Mouse (Mus musculus): Measurements from ENCODE around the gene 4931406C07Rik. TPM values are rescaled to one million over a fixed set of nuclear protein-coding genes. Genes with fewer than 3 reads are reported as not detected.

The 4931406C07Rik gene
- polyA plus RNA-seq, 1 experiment, result 26.6 TPM

- Histone ChIP-seq H3K27ac (ENCODE audit: insufficient read depth, low read length) (peak overlapping the region; percentile 28; the same call in 1 of the 2 replicates), H3K4me1 (ENCODE audit: control insufficient read depth, insufficient read depth, low read length) (no peaks in the 10 kb centered on the region), H3K9me3 (replicated peaks; ENCODE audit: control insufficient read depth, insufficient read depth, low read length, poor library complexity, severe bottlenecking) (no peaks in the 10 kb centered on the region), H3K9ac (ENCODE audit: low read depth, poor library complexity, severe bottlenecking) (no peak overlapping the region), H3K4me3 (ENCODE audit: low read depth, low read length) (no peak overlapping the region), H3K27me3 (ENCODE audit: control insufficient read depth, insufficient read depth, low read length, poor library complexity, severe bottlenecking) (no peaks in the 10 kb centered on the region), H3K36me3 (ENCODE audit: control insufficient read depth, insufficient read depth, low read length, poor library complexity, severe bottlenecking) (peaks cover 67% of the 10 kb centered on the region)
- TF ChIP-seq EP300 (IDR thresholded peaks at IDR 0.05; ENCODE audit: insufficient read depth, low read depth, low read length) (no peak), CTCF (IDR thresholded peaks at IDR 0.05; ENCODE audit: low read depth, low read length) (no peak), POLR2A (IDR thresholded peaks at IDR 0.05; ENCODE audit: insufficient read depth, low read length) (no peak)
Observed at GRCm38 (mm10) chr9:15314619-15315018, 8.4 kb upstream of the 4931406C07Rik start.

GRCm38 (mm10) chr9:15313633-15314032, 7.4 kb upstream of the 4931406C07Rik start:
- Histone ChIP-seq H3K9ac (ENCODE audit: low read depth, poor library complexity, severe bottlenecking) (no peak overlapping the region), H3K4me3 (ENCODE audit: low read depth, low read length) (no peak overlapping the region), H3K27me3 (ENCODE audit: control insufficient read depth, insufficient read depth, low read length, poor library complexity, severe bottlenecking) (no peaks in the 10 kb centered on the region), H3K4me1 (ENCODE audit: control insufficient read depth, insufficient read depth, low read length) (no peaks in the 10 kb centered on the region), H3K27ac (ENCODE audit: insufficient read depth, low read length) (no peak overlapping the region), H3K9me3 (replicated peaks; ENCODE audit: control insufficient read depth, insufficient read depth, low read length, poor library complexity, severe bottlenecking) (no peaks in the 10 kb centered on the region), H3K36me3 (ENCODE audit: control insufficient read depth, insufficient read depth, low read length, poor library complexity, severe bottlenecking) (peaks cover 77% of the 10 kb centered on the region)
- TF ChIP-seq POLR2A (IDR thresholded peaks at IDR 0.05; ENCODE audit: insufficient read depth, low read length) (no peak), CTCF (IDR thresholded peaks at IDR 0.05; ENCODE audit: low read depth, low read length) (no peak), EP300 (IDR thresholded peaks at IDR 0.05; ENCODE audit: insufficient read depth, low read depth, low read length) (no peak)

- H3K27ac ChIP-seq (ENCODE audit: insufficient read depth, low read length), result no peak overlapping the region; the same call in 1 of the 2 replicates
- H3K9ac ChIP-seq (ENCODE audit: low read depth, poor library complexity, severe bottlenecking), result no peak overlapping the region
- peaks cover 88% of the 10 kb centered on the region for H3K36me3 ChIP-seq (ENCODE audit: control insufficient read depth, insufficient read depth, low read length, poor library complexity, severe bottlenecking)
- H3K4me1 ChIP-seq (ENCODE audit: control insufficient read depth, insufficient read depth, low read length), result no peaks in the 10 kb centered on the region
- no peak overlapping the region for H3K4me3 ChIP-seq (ENCODE audit: low read depth, low read length)
- no peaks in the 10 kb centered on the region for H3K27me3 ChIP-seq (ENCODE audit: control insufficient read depth, insufficient read depth, low read length, poor library complexity, severe bottlenecking)
- no peak for TF ChIP-seq CTCF (IDR thresholded peaks at IDR 0.05; ENCODE audit: low read depth, low read length)
- TF ChIP-seq POLR2A (IDR thresholded peaks at IDR 0.05; ENCODE audit: insufficient read depth, low read length), result no peak
- TF ChIP-seq EP300 (IDR thresholded peaks at IDR 0.05; ENCODE audit: insufficient read depth, low read depth, low read length), result no peak
- no peaks in the 10 kb centered on the region for H3K9me3 ChIP-seq (replicated peaks; ENCODE audit: control insufficient read depth, insufficient read depth, low read length, poor library complexity, severe bottlenecking)
Observed at GRCm38 (mm10) chr9:15312054-15312735, 5.9 kb upstream of the 4931406C07Rik start.

GRCm38 (mm10) chr9:15310179-15310578, 3.9 kb upstream of the 4931406C07Rik start:
- Histone ChIP-seq H3K9me3 (replicated peaks; ENCODE audit: control insufficient read depth, insufficient read depth, low read length, poor library complexity, severe bottlenecking) (no peaks in the 10 kb centered on the region), H3K27me3 (ENCODE audit: control insufficient read depth, insufficient read depth, low read length, poor library complexity, severe bottlenecking) (no peaks in the 10 kb centered on the region), H3K9ac (ENCODE audit: low read depth, poor library complexity, severe bottlenecking) (no peak overlapping the region), H3K4me3 (ENCODE audit: low read depth, low read length) (no peak overlapping the region), H3K36me3 (ENCODE audit: control insufficient read depth, insufficient read depth, low read length, poor library complexity, severe bottlenecking) (peaks cover 82% of the 10 kb centered on the region), H3K27ac (ENCODE audit: insufficient read depth, low read length) (no peak overlapping the region), H3K4me1 (ENCODE audit: control insufficient read depth, insufficient read depth, low read length) (no peaks in the 10 kb centered on the region)
- TF ChIP-seq POLR2A (IDR thresholded peaks at IDR 0.05; ENCODE audit: insufficient read depth, low read length), result no peak

- TF ChIP-seq CTCF (IDR thresholded peaks at IDR 0.05; ENCODE audit: low read depth, low read length) (no peak), POLR2A (IDR thresholded peaks at IDR 0.05; ENCODE audit: insufficient read depth, low read length) (no peak), EP300 (IDR thresholded peaks at IDR 0.05; ENCODE audit: insufficient read depth, low read depth, low read length) (no peak)
- H3K27me3 ChIP-seq (ENCODE audit: control insufficient read depth, insufficient read depth, low read length, poor library complexity, severe bottlenecking), result no peaks in the 10 kb centered on the region
- H3K9ac ChIP-seq (ENCODE audit: low read depth, poor library complexity, severe bottlenecking), result peak overlapping the region; percentile 77
- no peaks in the 10 kb centered on the region for H3K9me3 ChIP-seq (replicated peaks; ENCODE audit: control insufficient read depth, insufficient read depth, low read length, poor library complexity, severe bottlenecking)
- H3K27ac ChIP-seq (ENCODE audit: insufficient read depth, low read length), result no peak overlapping the region
- no peak overlapping the region for H3K4me3 ChIP-seq (ENCODE audit: low read depth, low read length)
- H3K4me1 ChIP-seq (ENCODE audit: control insufficient read depth, insufficient read depth, low read length), result no peaks in the 10 kb centered on the region
- peaks cover 74% of the 10 kb centered on the region for H3K36me3 ChIP-seq (ENCODE audit: control insufficient read depth, insufficient read depth, low read length, poor library complexity, severe bottlenecking)
Observed at GRCm38 (mm10) chr9:15309425-15309824, 3.2 kb upstream of the 4931406C07Rik start.

GRCm38 (mm10) chr9:15308254-15308653, 2.0 kb upstream of the 4931406C07Rik start:
- H3K27ac ChIP-seq (ENCODE audit: insufficient read depth, low read length), result 0 out of 2 replicates have a peak overlapping the region, but pooled peaks have one; percentile 56
- H3K27me3 ChIP-seq (ENCODE audit: control insufficient read depth, insufficient read depth, low read length, poor library complexity, severe bottlenecking), result no peaks in the 10 kb centered on the region
- no peaks in the 10 kb centered on the region for H3K9me3 ChIP-seq (replicated peaks; ENCODE audit: control insufficient read depth, insufficient read depth, low read length, poor library complexity, severe bottlenecking)
- no peaks in the 10 kb centered on the region for H3K4me1 ChIP-seq (ENCODE audit: control insufficient read depth, insufficient read depth, low read length)
- no peak overlapping the region for H3K4me3 ChIP-seq (ENCODE audit: low read depth, low read length)
- TF ChIP-seq CTCF (IDR thresholded peaks at IDR 0.05; ENCODE audit: low read depth, low read length) (no peak), POLR2A (IDR thresholded peaks at IDR 0.05; ENCODE audit: insufficient read depth, low read length) (no peak), EP300 (IDR thresholded peaks at IDR 0.05; ENCODE audit: insufficient read depth, low read depth, low read length) (no peak)
- peaks cover 62% of the 10 kb centered on the region for H3K36me3 ChIP-seq (ENCODE audit: control insufficient read depth, insufficient read depth, low read length, poor library complexity, severe bottlenecking)
- H3K9ac ChIP-seq (ENCODE audit: low read depth, poor library complexity, severe bottlenecking), result peak overlapping the region; percentile 77; the same call in 1 of the 2 replicates

Measured in ES-Bruce4 (cell line).